Mouse (Mus musculus) bone marrow, adult 2 months (tissue): ENCODE measurements around the gene Wdr62. TPM values are rescaled to one million over a fixed set of nuclear protein-coding genes. Genes with fewer than 3 reads are reported as not detected.
A peak's percentile ranks its signal among the peaks of the same experiment; 100 is the strongest.

ENCODE experiments used
- H3K27ac ChIP-seq: fragments of 200-500 bp; 2 replicates; pipeline ENCODE4 v1.5.1; 2012; ENCODE audit warnings: low read depth, mild to moderate bottlenecking, control low read depth, inconsistent platforms, low read length; ENCODE audit not compliant: control insufficient read depth, poor library complexity, insufficient read depth
- H3K4me1 ChIP-seq: fragments of 200-500 bp; 2 replicates; pipeline ENCODE4 v1.6.1; 2011; ENCODE audit warnings: low read length; ENCODE audit not compliant: control insufficient read depth, insufficient read depth
- H3K4me3 ChIP-seq: fragments of 200-500 bp; replicated peaks from 2 replicates; pipeline ENCODE3; 2011; ENCODE audit warnings: mild to moderate bottlenecking, low read depth, low read length, control low read depth; ENCODE audit not compliant: control insufficient read depth
- CTCF ChIP-seq: fragments of 200-500 bp; IDR thresholded peaks from 2 replicates; pipeline ENCODE4 v1.5.1; 2011; ENCODE audit warnings: low read length, control low read depth; ENCODE audit not compliant: control insufficient read depth, insufficient read depth
- POLR2A ChIP-seq: fragments of 200-500 bp; IDR thresholded peaks from 2 replicates; pipeline ENCODE4 v1.6.1; 2011; ENCODE audit warnings: low read depth, mild to moderate bottlenecking, control low read depth, low read length, borderline replicate concordance; ENCODE audit not compliant: control insufficient read depth
- WGBS: fragments of 180-500 bp; shearing (Covaris S2); methylation state at CpG from one replicate; pipeline ENCODE4 v1.1.7; 2018; 5-methylcytosine and 5-hydroxymethylcytosine counted together
- polyA plus RNA-seq: library from polyadenylated mRNA; stranded (reverse); fragments of >200 nt; gene quantifications from 2 replicates; pipeline ENCODE4 v1.2.4, GENCODE M21; 2011; ENCODE audit warnings: low replicate concordance; ENCODE audit not compliant: missing spikeins, insufficient read depth, insufficient read length

Gene Wdr62
- polyA plus RNA-seq, 1 experiment, result 45.3 TPM

DNA sequence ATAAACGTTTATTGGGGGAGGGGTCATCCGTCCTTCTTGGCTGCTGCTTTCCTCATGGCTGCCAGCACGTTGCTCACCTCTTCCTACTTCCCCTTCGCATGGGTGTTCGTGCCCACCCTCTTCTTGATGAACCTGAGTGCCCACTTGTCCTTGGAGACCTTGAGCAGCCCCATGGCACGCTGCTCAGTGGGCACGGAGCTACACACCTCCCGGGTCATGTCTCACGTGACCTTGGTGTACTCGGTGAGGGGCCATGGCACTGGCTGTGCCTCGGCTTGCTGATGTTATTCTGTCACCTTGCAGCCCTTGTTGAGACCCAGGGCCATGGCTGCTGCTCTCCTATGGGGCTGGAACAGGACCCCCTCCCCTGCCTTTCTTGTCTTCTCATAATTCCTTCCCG lies 29.9 kb upstream of the Wdr62 start:
- Histone ChIP-seq H3K4me1 (no peaks in the 10 kb centered on the region; the same call in 1 of the 2 replicates), H3K27ac (no peak overlapping the region), H3K4me3 (no peak overlapping the region)
- no peak for TF ChIP-seq POLR2A
- no peak for TF ChIP-seq CTCF
- WGBS, result 77% methylated on average over 12 of the region's 12 CpGs

DNA sequence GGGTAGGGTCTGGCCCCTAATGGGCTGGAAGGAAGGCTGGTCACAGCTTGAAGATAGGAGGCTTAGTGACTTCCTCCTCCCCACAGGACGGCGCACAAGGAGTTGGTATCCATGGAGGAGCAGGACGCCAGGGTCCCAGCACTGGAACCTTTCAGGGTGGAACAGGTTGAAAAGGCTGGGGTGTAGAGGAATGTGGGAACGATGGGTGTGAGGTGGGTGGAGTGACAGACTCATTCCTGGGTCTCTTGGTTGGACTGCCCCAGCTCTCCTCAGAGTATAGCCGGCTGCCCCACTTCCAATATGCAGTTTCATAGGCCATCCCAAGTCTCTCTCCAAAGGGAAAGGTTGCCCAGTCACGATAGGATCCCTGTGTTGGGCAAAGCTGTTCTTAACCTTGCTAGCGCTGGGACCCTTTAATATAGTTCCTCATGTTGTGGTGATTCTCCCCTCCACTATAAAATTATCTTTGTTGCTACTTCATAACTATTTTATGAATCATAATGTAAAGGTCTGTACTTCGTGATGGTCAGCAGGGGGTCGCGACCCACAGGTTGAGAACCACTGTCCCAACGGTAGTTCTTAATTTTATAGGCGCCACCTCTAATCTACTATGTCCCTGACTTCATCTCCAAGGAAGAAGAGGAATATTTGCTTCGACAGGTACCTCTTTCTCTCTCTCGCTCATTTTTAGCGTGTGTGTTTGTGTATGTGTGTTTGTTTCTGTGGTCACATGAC lies 29.3 kb upstream of the Wdr62 start:
- whole genome bisulfite sequencing, result 57% methylated on average over 15 of the region's 15 CpGs
- no peak overlapping the region for H3K4me3 ChIP-seq
- H3K27ac ChIP-seq, result no peak overlapping the region
- H3K4me1 ChIP-seq, result no peaks in the 10 kb centered on the region; the same call in 1 of the 2 replicates
- TF ChIP-seq POLR2A (no peak), CTCF (no peak)

DNA sequence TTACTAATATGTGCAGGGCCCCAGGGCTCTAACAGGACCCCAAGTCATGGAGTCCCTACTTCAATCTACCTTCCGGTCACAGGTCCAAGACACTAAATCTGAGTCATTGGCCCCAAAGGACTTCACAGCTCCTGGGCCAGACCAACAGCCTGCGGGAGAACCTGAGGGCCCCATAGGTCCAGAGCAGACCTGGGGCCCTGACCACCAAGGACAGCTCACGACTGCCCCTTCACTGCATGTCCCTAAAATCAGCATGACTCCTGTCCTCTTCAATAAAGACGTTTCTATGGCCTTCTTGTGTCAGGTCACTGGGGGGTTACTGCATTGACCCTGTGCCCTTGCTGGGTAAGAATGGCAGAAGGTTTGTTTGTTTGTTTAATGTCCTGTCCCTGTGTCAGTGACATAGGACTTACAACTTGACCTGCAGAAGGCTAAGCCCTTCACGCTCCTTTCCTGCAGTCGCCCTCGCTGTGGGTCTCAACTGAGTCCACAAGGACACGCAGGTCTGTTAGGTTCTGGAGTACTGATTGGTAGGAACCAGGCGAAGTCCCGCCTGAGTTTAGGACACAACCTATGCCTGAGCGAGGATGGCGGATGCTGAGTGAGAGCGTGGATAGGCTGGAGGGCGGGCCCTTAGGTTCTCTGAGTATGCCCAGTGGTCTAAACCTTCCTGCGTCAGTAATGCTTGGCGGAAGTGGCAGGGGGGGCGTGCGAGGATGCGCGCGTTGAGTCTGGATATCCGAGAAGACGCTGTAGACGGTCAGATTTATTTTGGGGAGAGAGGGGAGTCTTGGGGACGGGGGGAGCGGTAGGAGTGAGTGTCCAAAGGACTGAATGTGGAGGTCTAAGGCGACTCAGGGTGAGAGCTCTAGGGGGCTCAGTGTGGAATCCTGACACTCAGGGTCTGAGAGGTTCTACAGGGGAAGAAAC lies 28.1 kb upstream of the Wdr62 start, which contains the start of gene Alkbh6:
Gene Alkbh6 (plus strand): TSS at position 642 of the 930 bp plus-strand sequence.
- TF ChIP-seq POLR2A (peak; percentile 63), CTCF (0 out of 2 replicates have a peak, but pooled peaks have one; percentile 1)
- no peaks in the 10 kb centered on the region; the same call in 1 of the 2 replicates for H3K4me1 ChIP-seq
- H3K4me3 ChIP-seq, result peak within 1 kb of the TSS; percentile 68
- 6% methylated on average over 27 of the region's 27 CpGs for WGBS
- H3K27ac ChIP-seq, result no peak within 1 kb of the TSS

DNA sequence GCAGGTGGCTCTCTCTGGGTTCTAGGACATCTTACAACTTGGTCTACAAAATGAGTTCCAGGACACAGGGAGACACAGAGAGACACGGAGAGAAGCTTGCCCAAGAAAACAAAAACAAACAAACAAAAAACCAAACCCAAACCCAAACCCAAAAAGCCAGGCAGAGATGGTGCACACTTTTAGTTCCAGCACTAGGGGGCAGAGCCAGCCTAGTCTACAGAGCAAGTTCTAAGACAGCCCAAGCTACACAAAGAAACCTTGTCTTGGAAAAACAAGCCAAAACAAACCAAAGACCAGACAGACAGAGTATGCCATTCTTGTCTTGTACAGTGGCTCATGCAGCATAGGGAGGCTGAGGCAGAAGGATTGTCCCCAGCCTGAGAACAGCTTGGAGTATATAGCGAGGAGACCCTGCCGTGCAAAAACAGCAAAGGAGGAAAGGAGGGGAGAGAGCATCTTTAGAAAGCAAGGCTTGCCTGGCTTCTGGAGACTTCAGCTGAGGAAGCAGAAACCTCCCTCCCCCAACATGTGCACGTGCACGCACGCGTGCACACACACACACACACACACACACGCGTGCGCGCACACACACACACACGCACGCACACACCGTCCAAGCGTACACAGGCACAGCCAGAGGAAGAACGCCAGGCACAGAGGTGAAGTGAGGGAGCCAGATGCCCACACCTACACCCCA lies 26.0 kb upstream of the Wdr62 start:
- H3K4me3 ChIP-seq, result no peak overlapping the region
- no peaks in the 10 kb centered on the region; the same call in 1 of the 2 replicates for H3K4me1 ChIP-seq
- H3K27ac ChIP-seq, result no peak overlapping the region
- 85% methylated on average over 16 of the region's 16 CpGs for WGBS
- TF ChIP-seq POLR2A (no peak), CTCF (peak; percentile 24)

DNA sequence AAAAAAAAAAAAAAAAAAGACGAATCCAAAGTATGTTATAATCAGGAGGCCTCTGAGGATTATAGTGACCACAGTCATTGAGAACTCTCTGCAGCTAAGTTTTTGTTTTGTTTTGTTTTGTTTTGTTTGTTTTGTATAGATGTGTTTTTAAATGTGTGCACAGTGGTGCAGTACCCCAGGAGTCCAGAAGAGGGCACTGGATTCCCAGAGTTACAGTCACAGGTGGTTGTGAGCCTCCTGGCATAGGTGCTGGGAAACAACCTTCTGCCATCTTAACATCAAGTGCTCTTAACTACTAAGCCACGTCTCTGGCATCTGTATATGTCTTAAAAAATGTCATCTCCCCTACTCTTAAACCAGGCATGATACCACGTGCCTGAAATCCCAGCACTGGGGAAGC lies 20.7 kb upstream of the Wdr62 start:
- 62% methylated on average over 3 of the region's 3 CpGs for WGBS
- H3K4me3 ChIP-seq, result no peak overlapping the region
- H3K4me1 ChIP-seq, result no peaks in the 10 kb centered on the region
- no peak overlapping the region for H3K27ac ChIP-seq
- TF ChIP-seq POLR2A (no peak), CTCF (peak; percentile 69)

DNA sequence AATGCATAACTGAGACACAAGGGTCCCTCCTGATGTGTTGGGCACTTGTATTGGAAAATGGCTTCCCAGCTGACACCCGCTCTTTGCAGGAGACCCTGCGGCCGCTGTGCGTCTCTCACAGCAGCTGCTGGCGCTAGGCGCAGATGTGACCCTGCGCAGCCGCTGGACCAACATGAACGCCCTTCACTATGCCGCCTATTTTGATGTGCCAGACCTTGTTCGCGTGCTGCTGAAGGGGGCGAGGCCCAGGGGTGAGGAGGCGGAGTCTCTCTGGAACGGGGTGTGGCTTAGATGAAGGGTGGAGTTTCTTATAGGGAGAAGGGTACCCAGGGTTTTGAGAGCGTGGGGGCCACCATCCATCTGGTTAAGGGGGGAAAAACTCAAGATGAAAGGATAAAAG lies 17.0 kb upstream of the Wdr62 start:
- Histone ChIP-seq H3K27ac (no peak overlapping the region), H3K4me3 (no peak overlapping the region), H3K4me1 (no peaks in the 10 kb centered on the region)
- TF ChIP-seq CTCF (no peak), POLR2A (no peak)
- WGBS, result 87% methylated on average over 16 of the region's 16 CpGs

DNA sequence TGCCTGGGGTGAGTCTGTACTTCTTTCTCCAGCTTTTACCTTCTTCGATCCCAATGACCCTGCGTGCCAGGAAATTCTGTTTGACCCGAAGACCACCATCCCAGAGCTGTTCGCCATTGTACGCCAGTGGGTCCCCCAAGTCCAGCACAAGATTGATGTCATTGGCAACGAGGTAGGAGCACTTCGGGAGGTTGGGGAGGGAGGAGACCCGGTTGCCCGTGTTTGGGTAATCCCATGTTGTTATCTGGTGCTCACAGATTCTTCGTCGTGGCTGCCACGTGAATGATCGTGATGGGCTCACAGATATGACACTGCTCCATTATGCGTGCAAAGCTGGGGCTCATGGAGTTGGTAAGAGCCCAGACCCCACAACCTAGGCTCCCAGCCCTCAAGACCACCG lies 16.6 kb upstream of the Wdr62 start:
- Histone ChIP-seq H3K4me3 (no peak overlapping the region), H3K4me1 (no peaks in the 10 kb centered on the region), H3K27ac (no peak overlapping the region)
- TF ChIP-seq POLR2A (no peak), CTCF (no peak)
- 80% methylated on average over 15 of the region's 15 CpGs for WGBS

DNA sequence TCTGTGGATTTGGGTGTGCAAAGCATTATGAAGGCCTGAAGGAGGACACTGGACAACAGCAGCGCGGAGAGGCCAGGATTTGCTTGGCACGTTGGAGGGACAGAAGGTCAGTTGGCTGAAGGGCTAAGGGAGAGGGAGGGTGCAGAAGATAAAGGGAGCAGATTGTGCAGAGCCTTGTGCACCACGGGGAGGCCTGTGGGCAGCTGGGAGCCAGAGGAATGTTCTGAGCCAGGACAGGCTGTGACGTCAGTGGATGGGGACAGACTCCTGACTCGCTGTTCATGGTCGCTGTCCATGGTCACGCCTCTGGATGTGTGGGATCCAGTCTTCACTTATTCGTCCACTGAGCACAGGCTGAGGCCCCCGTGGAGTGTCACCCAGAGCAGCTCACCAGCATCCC lies 14.9 kb upstream of the Wdr62 start:
- Histone ChIP-seq H3K27ac (no peak overlapping the region), H3K4me3 (no peak overlapping the region), H3K4me1 (no peaks in the 10 kb centered on the region)
- 79% methylated on average over 10 of the region's 10 CpGs for WGBS
- TF ChIP-seq POLR2A, result no peak
- no peak for TF ChIP-seq CTCF
